Mouse (Mus musculus) limb, embryonic 13.5 days (tissue): ENCODE data around the gene Ptger1. TPM values are rescaled to one million over a fixed set of nuclear protein-coding genes. Genes with fewer than 3 reads are reported as not detected.

Experiments
- ATAC-seq: fragments of 200-750 bp; cut with Nextera tagmentation; 2 replicates; pipeline ENCODE4 v1.8.0; 2017; ENCODE audit warnings: low read depth, moderate number of reproducible peaks, moderate TSS enrichment; ENCODE audit not compliant: low FRiP score
- H3K27ac ChIP-seq: fragments of 300-500 bp; sonication (generic); 2 replicates; pipeline ENCODE4 v1.5.1; 2015; ENCODE audit warnings: inconsistent platforms, mild to moderate bottlenecking, moderate library complexity
- H3K27me3 ChIP-seq: fragments of 300-500 bp; sonication (generic); 2 replicates; pipeline ENCODE4 v1.6.1; 2015; ENCODE audit warnings: mild to moderate bottlenecking, inconsistent platforms
- H3K36me3 ChIP-seq: fragments of 300-500 bp; sonication (generic); 2 replicates; pipeline ENCODE4 v1.6.1; 2015; ENCODE audit warnings: inconsistent platforms, mild to moderate bottlenecking, moderate library complexity
- H3K4me1 ChIP-seq: fragments of 300-500 bp; sonication (generic); 2 replicates; pipeline ENCODE4 v1.6.1; 2015; ENCODE audit warnings: inconsistent platforms
- H3K4me2 ChIP-seq: fragments of 300-500 bp; sonication (generic); replicated peaks from 2 replicates; pipeline ENCODE4 v1.6.1; 2015; ENCODE audit warnings: inconsistent platforms, mild to moderate bottlenecking, moderate library complexity
- H3K4me3 ChIP-seq: fragments of 300-500 bp; sonication (generic); 2 replicates; pipeline ENCODE4 v1.5.1; 2015; ENCODE audit warnings: moderate library complexity, mild to moderate bottlenecking, inconsistent platforms
- H3K9ac ChIP-seq: fragments of 300-500 bp; sonication (generic); 2 replicates; pipeline ENCODE4 v1.6.1; 2015; ENCODE audit warnings: mild to moderate bottlenecking, inconsistent platforms
- H3K9me3 ChIP-seq: fragments of 300-500 bp; sonication (generic); 2 replicates; pipeline ENCODE4 v1.6.1; 2016; ENCODE audit warnings: inconsistent platforms
- WGBS: fragments of 180-500 bp; shearing (Covaris S2); methylation state at CpG from one replicate; pipeline ENCODE4 v1.1.7; 2015; 5-methylcytosine and 5-hydroxymethylcytosine counted together
- polyA plus RNA-seq: library from polyadenylated mRNA; unstranded; fragments of >200 nt; fragmentation: Nextera tagmentation; extraction: Ambion mirVana; gene quantifications from 2 replicates; pipeline ENCODE4 v1.2.1, GENCODE M21; 2015

The Ptger1 gene
- 0.89 and 1.2 TPM in 2 replicates for polyA plus RNA-seq

GRCm38 (mm10) chr8:83665969-83666865 lies at the start of gene Ptger1:
Gene Ptger1 (plus strand): TSS chr8:83666678.
- Histone ChIP-seq H3K36me3 (peaks cover 35% of the 10 kb centered on the region), H3K9ac (peak within 1 kb of the TSS; percentile 48; the same call in 1 of the 2 replicates), H3K4me2 (peak within 1 kb of the TSS; percentile 76), H3K9me3 (no peaks in the 10 kb centered on the region), H3K27me3 (peaks cover 9% of the 10 kb centered on the region; the same call in 1 of the 2 replicates), H3K27ac (peak within 1 kb of the TSS; percentile 52), H3K4me3 (peak within 1 kb of the TSS; percentile 20), H3K4me1 (peaks cover 58% of the 10 kb centered on the region)
- 21% methylated on average over 14 of the region's 14 CpGs for WGBS
- ATAC-seq, result 0 out of 2 replicates have a peak, but pooled peaks have one; percentile 10

- no peak overlapping the region for H3K4me3 ChIP-seq
- H3K4me2 ChIP-seq, result no peak overlapping the region
- H3K36me3 ChIP-seq, result peaks cover 22% of the 10 kb centered on the region
- H3K4me1 ChIP-seq, result peaks cover 6% of the 10 kb centered on the region; the same call in 1 of the 2 replicates
- H3K27me3 ChIP-seq, result no peaks in the 10 kb centered on the region
- H3K9ac ChIP-seq, result no peak overlapping the region
- no peaks in the 10 kb centered on the region for H3K9me3 ChIP-seq
- no peak overlapping the region for H3K27ac ChIP-seq
- WGBS, result 92% methylated on average over 2 of the region's 2 CpGs
- ATAC-seq, result no peak
These were observed 49.4 kb upstream of the Ptger1 start for GRCm38 (mm10) chr8:83617111-83617510.

GRCm38 (mm10) chr8:83618566-83618965 lies 47.9 kb upstream of the Ptger1 start:
- H3K9ac ChIP-seq, result no peak overlapping the region
- no peak overlapping the region for H3K4me2 ChIP-seq
- no peak overlapping the region for H3K4me3 ChIP-seq
- 91% methylated on average over 2 of the region's 2 CpGs for WGBS
- no peaks in the 10 kb centered on the region for H3K9me3 ChIP-seq
- no peak overlapping the region for H3K27ac ChIP-seq
- peaks cover 8% of the 10 kb centered on the region for H3K36me3 ChIP-seq
- no peak for ATAC-seq
- H3K27me3 ChIP-seq, result no peaks in the 10 kb centered on the region
- H3K4me1 ChIP-seq, result peaks cover 8% of the 10 kb centered on the region; the same call in 1 of the 2 replicates

GRCm38 (mm10) chr8:83619568-83620285 lies 46.8 kb upstream of the Ptger1 start:
- Histone ChIP-seq H3K27ac (peak overlapping the region; percentile 52; the same call in 1 of the 2 replicates), H3K27me3 (no peaks in the 10 kb centered on the region), H3K9me3 (no peaks in the 10 kb centered on the region), H3K9ac (no peak overlapping the region), H3K4me3 (no peak overlapping the region), H3K4me1 (peaks cover 8% of the 10 kb centered on the region; the same call in 1 of the 2 replicates), H3K4me2 (no peak overlapping the region), H3K36me3 (no peaks in the 10 kb centered on the region)
- WGBS, result 81% methylated on average over 9 of the region's 9 CpGs
- peak; percentile 24; the same call in 1 of the 2 replicates for ATAC-seq

GRCm38 (mm10) chr8:83621691-83622388 lies 44.6 kb upstream of the Ptger1 start:
- Histone ChIP-seq H3K9ac (peak overlapping the region; percentile 65), H3K27ac (no peak overlapping the region), H3K4me1 (peaks cover 8% of the 10 kb centered on the region; the same call in 1 of the 2 replicates), H3K9me3 (no peaks in the 10 kb centered on the region), H3K27me3 (no peaks in the 10 kb centered on the region), H3K36me3 (no peaks in the 10 kb centered on the region), H3K4me2 (peak overlapping the region; percentile 81), H3K4me3 (peak overlapping the region; percentile 43)
- 48% methylated on average over 15 of the region's 15 CpGs for WGBS
- no peak for ATAC-seq

GRCm38 (mm10) chr8:83622389-83622989 lies 44.0 kb upstream of the Ptger1 start:
- Histone ChIP-seq H3K36me3 (no peaks in the 10 kb centered on the region), H3K27ac (no peak overlapping the region), H3K4me3 (peak overlapping the region; percentile 43), H3K9ac (peak overlapping the region; percentile 65), H3K4me2 (peak overlapping the region; percentile 81), H3K4me1 (peaks cover 8% of the 10 kb centered on the region; the same call in 1 of the 2 replicates), H3K27me3 (no peaks in the 10 kb centered on the region), H3K9me3 (no peaks in the 10 kb centered on the region)
- WGBS, result 12% methylated on average over 23 of the region's 23 CpGs
- peak; percentile 90 for ATAC-seq

GRCm38 (mm10) chr8:83623549-83623948 lies 42.9 kb upstream of the Ptger1 start:
- Histone ChIP-seq H3K4me3 (no peak overlapping the region), H3K9me3 (no peaks in the 10 kb centered on the region), H3K36me3 (no peaks in the 10 kb centered on the region), H3K9ac (no peak overlapping the region), H3K27ac (no peak overlapping the region), H3K27me3 (no peaks in the 10 kb centered on the region), H3K4me2 (no peak overlapping the region), H3K4me1 (peaks cover 8% of the 10 kb centered on the region; the same call in 1 of the 2 replicates)
- 83% methylated on average over 7 of the region's 7 CpGs for WGBS
- no peak for ATAC-seq

GRCm38 (mm10) chr8:83624739-83625138 lies 41.7 kb upstream of the Ptger1 start:
- Histone ChIP-seq H3K4me1 (peaks cover 8% of the 10 kb centered on the region; the same call in 1 of the 2 replicates), H3K27me3 (no peaks in the 10 kb centered on the region), H3K4me3 (no peak overlapping the region), H3K36me3 (no peaks in the 10 kb centered on the region), H3K9me3 (no peaks in the 10 kb centered on the region), H3K9ac (no peak overlapping the region), H3K4me2 (no peak overlapping the region), H3K27ac (no peak overlapping the region)
- WGBS, result 49% methylated on average over 3 of the region's 3 CpGs
- no peak for ATAC-seq

GRCm38 (mm10) chr8:83625676-83626299 lies 40.7 kb upstream of the Ptger1 start:
- Histone ChIP-seq H3K9ac (no peak overlapping the region), H3K4me1 (peaks cover 5% of the 10 kb centered on the region; the same call in 1 of the 2 replicates), H3K27ac (no peak overlapping the region), H3K4me3 (no peak overlapping the region), H3K9me3 (no peaks in the 10 kb centered on the region), H3K36me3 (no peaks in the 10 kb centered on the region), H3K4me2 (no peak overlapping the region), H3K27me3 (no peaks in the 10 kb centered on the region)
- 86% methylated on average over 6 of the region's 6 CpGs for WGBS
- no peak for ATAC-seq

- Histone ChIP-seq H3K9me3 (peaks cover 6% of the 10 kb centered on the region; the same call in 1 of the 2 replicates), H3K27me3 (no peaks in the 10 kb centered on the region), H3K4me3 (no peak overlapping the region), H3K27ac (no peak overlapping the region), H3K4me1 (no peaks in the 10 kb centered on the region), H3K36me3 (no peaks in the 10 kb centered on the region), H3K9ac (no peak overlapping the region), H3K4me2 (no peak overlapping the region)
- 83% methylated on average over 7 of the region's 7 CpGs for WGBS
- no peak for ATAC-seq
These were observed 34.3 kb upstream of the Ptger1 start for GRCm38 (mm10) chr8:83632083-83632707.
